Mouse (Mus musculus): ENCODE results near the gene Eef1a1.
A peak's percentile ranks its signal among the peaks of the same experiment; 100 is the strongest.
"Not testable (repeated sequence)": the region's sequence is repeated elsewhere in the genome, so short reads cannot be mapped to it uniquely, and the experiment has no call there.

Gene Eef1a1

GRCm38 (mm10) chr9:78488890-78489420 lies at the start of gene Eef1a1:
TSS of gene Eef1a1 (minus strand) at chr9:78489151.
- peak; percentile 52 for DNase-seq

- no peak for DNase-seq
Observed at GRCm38 (mm10) chr9:78538421-78538820, 49.5 kb upstream of the Eef1a1 start.

- no peak for DNase-seq
Observed at GRCm38 (mm10) chr9:78537154-78537873, 48.4 kb upstream of the Eef1a1 start.

GRCm38 (mm10) chr9:78534606-78535005 lies 45.7 kb upstream of the Eef1a1 start:
- no peak for DNase-seq

GRCm38 (mm10) chr9:78533296-78533935 lies 44.5 kb upstream of the Eef1a1 start:
- DNase-seq = peak; percentile 70

- peak; percentile 65 for DNase-seq
Observed at GRCm38 (mm10) chr9:78532341-78532819, 43.4 kb upstream of the Eef1a1 start.

- DNase-seq = peak; percentile 40
Observed at GRCm38 (mm10) chr9:78531816-78532215, 42.9 kb upstream of the Eef1a1 start.

- peak; percentile 88 for DNase-seq
Observed at GRCm38 (mm10) chr9:78527767-78528381, 38.9 kb upstream of the Eef1a1 start.

GRCm38 (mm10) chr9:78527301-78527761 lies 38.4 kb upstream of the Eef1a1 start:
- DNase-seq = peak; percentile 77

GRCm38 (mm10) chr9:78526206-78526605 lies 37.3 kb upstream of the Eef1a1 start:
- DNase-seq = no peak

- no peak for DNase-seq
Observed at GRCm38 (mm10) chr9:78525451-78526135, 36.6 kb upstream of the Eef1a1 start.

- DNase-seq = no peak
Observed at GRCm38 (mm10) chr9:78521689-78522088, 32.7 kb upstream of the Eef1a1 start.

GRCm38 (mm10) chr9:78520780-78521601 lies 32.0 kb upstream of the Eef1a1 start:
- DNase-seq = peak; percentile 75

GRCm38 (mm10) chr9:78520127-78520779 lies 31.3 kb upstream of the Eef1a1 start:
- peak; percentile 61 for DNase-seq

GRCm38 (mm10) chr9:78517237-78517636 lies 28.3 kb upstream of the Eef1a1 start:
- not testable (repeated sequence) for DNase-seq

- no peak for DNase-seq
Observed at GRCm38 (mm10) chr9:78516125-78516524, 27.2 kb upstream of the Eef1a1 start.

- DNase-seq = no peak
Observed at GRCm38 (mm10) chr9:78514681-78515080, 25.7 kb upstream of the Eef1a1 start.

- DNase-seq = no peak
Observed at GRCm38 (mm10) chr9:78513776-78514500, 25.0 kb upstream of the Eef1a1 start.

GRCm38 (mm10) chr9:78511705-78512104 lies 22.8 kb upstream of the Eef1a1 start:
- no peak for DNase-seq

- no peak for DNase-seq
Observed at GRCm38 (mm10) chr9:78508106-78508786, 19.3 kb upstream of the Eef1a1 start.
